Mouse (Mus musculus): ENCODE data around the gene Fbxl14. TPM values are rescaled to one million over a fixed set of nuclear protein-coding genes. Genes with fewer than 3 reads are reported as not detected.

Fbxl14 gene
- polyA plus RNA-seq, 1 experiment, result 77.7 TPM

DNA sequence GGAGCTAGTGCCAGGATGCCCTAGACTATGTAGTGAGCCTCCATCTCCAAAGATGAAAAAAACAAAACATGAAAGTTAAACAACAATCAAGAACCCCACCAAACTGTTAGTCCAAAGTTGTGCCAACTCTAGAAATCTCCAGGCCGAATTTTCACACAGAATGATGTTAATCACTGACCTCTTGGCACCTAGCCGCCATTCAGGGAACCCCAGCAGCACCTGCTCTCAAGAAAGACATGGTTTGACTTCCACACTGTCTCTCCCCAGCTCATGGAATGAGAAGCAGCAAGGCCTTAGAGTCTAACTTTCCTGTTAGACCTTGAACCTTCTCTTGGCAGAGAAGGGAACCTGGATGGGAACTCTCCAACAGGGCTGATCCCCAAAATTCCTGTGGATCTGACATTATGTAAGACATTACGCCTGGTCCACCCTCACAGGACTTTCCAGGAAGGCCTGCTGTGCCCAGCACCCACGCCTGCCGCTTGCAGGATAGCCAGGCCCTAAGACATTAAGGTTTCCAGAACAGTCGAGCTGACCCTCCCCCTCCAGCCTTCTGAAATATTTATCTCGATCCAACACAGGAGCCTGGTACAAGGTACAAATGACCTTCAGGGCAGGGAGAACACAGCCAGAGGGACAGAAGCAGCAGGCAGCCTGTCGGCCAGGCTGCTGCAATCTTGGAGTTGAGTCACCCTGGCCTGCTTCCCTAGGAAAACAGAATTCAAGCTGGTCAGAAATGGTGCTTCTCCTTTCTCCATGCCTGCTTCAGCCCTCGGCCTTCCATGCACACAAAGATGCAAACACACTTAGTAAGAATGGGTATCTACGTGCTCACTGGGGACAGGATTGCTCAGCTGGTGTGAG, 12.3 kb upstream of the Fbxl14 start:
- no peak for DNase-seq
- Histone ChIP-seq H3K4me1 (ENCODE audit: control insufficient read depth, insufficient read depth, low read length) (no peaks in the 10 kb centered on the region), H3K4me3 (replicated peaks; ENCODE audit: extremely low read depth, low read depth, low read length) (no peak overlapping the region)
- 58% methylated on average over 10 of the region's 10 CpGs for WGBS
- no peak for TF ChIP-seq POLR2A (IDR thresholded peaks at IDR 0.05; ENCODE audit: borderline replicate concordance, extremely low read depth, low read depth, low read length)
- no peak for TF ChIP-seq CTCF (IDR thresholded peaks at IDR 0.05; ENCODE audit: insufficient read depth, low read length)

- TF ChIP-seq POLR2A (IDR thresholded peaks at IDR 0.05; ENCODE audit: borderline replicate concordance, extremely low read depth, low read depth, low read length), result no peak
- TF ChIP-seq CTCF (IDR thresholded peaks at IDR 0.05; ENCODE audit: insufficient read depth, low read length), result no peak
- no peak overlapping the region for H3K4me3 ChIP-seq (replicated peaks; ENCODE audit: extremely low read depth, low read depth, low read length)
- DNase-seq, result no peak
- WGBS, result 82% methylated on average over 2 of the region's 2 CpGs
- no peaks in the 10 kb centered on the region for H3K4me1 ChIP-seq (ENCODE audit: control insufficient read depth, insufficient read depth, low read length)
Measured at GRCm38 (mm10) chr6:119467785-119468059, 11.7 kb upstream of the Fbxl14 start.

DNA sequence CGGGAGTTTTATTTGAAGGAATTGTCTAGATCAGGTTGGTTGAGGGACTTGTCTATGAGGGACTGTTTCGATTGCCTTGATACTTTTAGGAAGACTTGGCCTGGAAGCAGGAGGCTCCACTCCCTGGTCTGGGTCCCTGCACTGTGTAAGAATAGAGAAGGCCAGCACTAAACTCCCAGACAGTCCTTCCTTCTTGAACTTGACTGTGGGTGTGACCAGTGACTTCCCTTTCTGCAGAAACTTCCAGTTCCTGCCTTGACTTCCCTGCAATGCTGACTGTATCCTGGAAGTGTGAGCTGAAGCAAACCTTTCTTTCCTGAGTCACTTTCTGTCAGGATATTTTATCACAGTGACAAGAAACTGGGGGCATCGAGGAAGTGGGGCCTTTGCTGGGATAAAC, 8.7 kb upstream of the Fbxl14 start:
- Histone ChIP-seq H3K4me3 (replicated peaks; ENCODE audit: extremely low read depth, low read depth, low read length) (no peak overlapping the region), H3K4me1 (ENCODE audit: control insufficient read depth, insufficient read depth, low read length) (no peaks in the 10 kb centered on the region)
- no peak for DNase-seq
- WGBS, result 66% methylated on average over 3 of the region's 3 CpGs
- TF ChIP-seq POLR2A (IDR thresholded peaks at IDR 0.05; ENCODE audit: borderline replicate concordance, extremely low read depth, low read depth, low read length) (no peak), CTCF (IDR thresholded peaks at IDR 0.05; ENCODE audit: insufficient read depth, low read length) (no peak)

- TF ChIP-seq CTCF (IDR thresholded peaks at IDR 0.05; ENCODE audit: insufficient read depth, low read length), result peak; percentile 78
- TF ChIP-seq POLR2A (IDR thresholded peaks at IDR 0.05; ENCODE audit: borderline replicate concordance, extremely low read depth, low read depth, low read length), result no peak
- Histone ChIP-seq H3K4me3 (replicated peaks; ENCODE audit: extremely low read depth, low read depth, low read length) (no peak overlapping the region), H3K4me1 (ENCODE audit: control insufficient read depth, insufficient read depth, low read length) (no peaks in the 10 kb centered on the region)
- 17% methylated on average over 5 of the region's 5 CpGs for WGBS
- peak; percentile 61 for DNase-seq
Measured at GRCm38 (mm10) chr6:119472135-119472534, 7.3 kb upstream of the Fbxl14 start.

- no peak for DNase-seq
- Histone ChIP-seq H3K4me1 (ENCODE audit: control insufficient read depth, insufficient read depth, low read length) (peaks cover 2% of the 10 kb centered on the region; the same call in 1 of the 2 replicates), H3K4me3 (replicated peaks; ENCODE audit: extremely low read depth, low read depth, low read length) (no peak overlapping the region)
- 43% methylated on average over 3 of the region's 3 CpGs for WGBS
- TF ChIP-seq POLR2A (IDR thresholded peaks at IDR 0.05; ENCODE audit: borderline replicate concordance, extremely low read depth, low read depth, low read length), result no peak
- TF ChIP-seq CTCF (IDR thresholded peaks at IDR 0.05; ENCODE audit: insufficient read depth, low read length), result no peak
Measured at GRCm38 (mm10) chr6:119472705-119473104, 6.8 kb upstream of the Fbxl14 start.

DNA sequence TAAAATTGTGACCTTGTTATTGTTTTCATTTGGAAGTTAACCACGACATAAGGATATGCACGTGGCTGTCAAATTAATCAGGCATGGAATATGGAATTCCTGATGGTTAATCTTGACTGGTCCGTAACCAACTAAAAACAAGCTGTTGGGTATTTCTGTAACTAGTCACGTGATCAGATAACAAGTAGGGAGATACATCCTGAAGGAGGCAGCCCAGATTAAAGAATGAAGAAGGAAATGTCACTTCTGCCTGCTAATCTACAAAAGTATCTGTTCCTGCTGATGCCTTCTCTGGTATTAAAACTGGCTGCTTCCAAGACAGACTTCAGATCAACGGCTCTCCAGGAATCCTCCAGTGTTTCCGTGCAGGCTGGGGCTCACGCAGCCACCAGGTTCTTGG, 6.0 kb upstream of the Fbxl14 start:
- 70% methylated on average over 7 of the region's 7 CpGs for WGBS
- Histone ChIP-seq H3K4me3 (replicated peaks; ENCODE audit: extremely low read depth, low read depth, low read length) (no peak overlapping the region), H3K4me1 (ENCODE audit: control insufficient read depth, insufficient read depth, low read length) (peaks cover 5% of the 10 kb centered on the region)
- TF ChIP-seq POLR2A (IDR thresholded peaks at IDR 0.05; ENCODE audit: borderline replicate concordance, extremely low read depth, low read depth, low read length) (no peak), CTCF (IDR thresholded peaks at IDR 0.05; ENCODE audit: insufficient read depth, low read length) (no peak)
- no peak for DNase-seq

DNA sequence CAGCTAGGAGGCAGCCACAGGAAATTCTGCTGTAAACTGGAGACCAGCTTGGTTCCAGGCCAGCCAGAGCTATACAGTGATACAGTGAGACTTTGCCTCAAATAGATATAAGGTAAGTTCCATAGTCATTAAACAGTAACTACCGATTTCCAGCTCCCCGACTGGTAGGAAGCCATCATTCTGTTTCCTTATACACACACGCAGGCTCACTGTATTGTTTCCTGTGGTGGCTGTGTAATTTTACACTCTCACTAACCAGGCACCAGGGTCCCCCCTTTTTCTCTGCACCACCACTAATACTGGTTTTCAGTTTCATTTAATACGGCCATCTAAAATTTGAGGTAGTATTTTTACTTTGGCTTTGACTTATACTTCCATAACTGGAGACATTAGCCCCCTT, 5.5 kb upstream of the Fbxl14 start:
- DNase-seq, result no peak
- Histone ChIP-seq H3K4me1 (ENCODE audit: control insufficient read depth, insufficient read depth, low read length) (peaks cover 5% of the 10 kb centered on the region), H3K4me3 (replicated peaks; ENCODE audit: extremely low read depth, low read depth, low read length) (no peak overlapping the region)
- TF ChIP-seq CTCF (IDR thresholded peaks at IDR 0.05; ENCODE audit: insufficient read depth, low read length) (no peak), POLR2A (IDR thresholded peaks at IDR 0.05; ENCODE audit: borderline replicate concordance, extremely low read depth, low read depth, low read length) (no peak)
- 57% methylated on average over 4 of the region's 4 CpGs for WGBS

GRCm38 (mm10) chr6:119475988-119476387, 3.5 kb upstream of the Fbxl14 start:
- WGBS, result 80% methylated on average over 6 of the region's 6 CpGs
- Histone ChIP-seq H3K4me3 (replicated peaks; ENCODE audit: extremely low read depth, low read depth, low read length) (no peak overlapping the region), H3K4me1 (ENCODE audit: control insufficient read depth, insufficient read depth, low read length) (peaks cover 9% of the 10 kb centered on the region)
- TF ChIP-seq POLR2A (IDR thresholded peaks at IDR 0.05; ENCODE audit: borderline replicate concordance, extremely low read depth, low read depth, low read length) (no peak), CTCF (IDR thresholded peaks at IDR 0.05; ENCODE audit: insufficient read depth, low read length) (no peak)
- no peak for DNase-seq

DNA sequence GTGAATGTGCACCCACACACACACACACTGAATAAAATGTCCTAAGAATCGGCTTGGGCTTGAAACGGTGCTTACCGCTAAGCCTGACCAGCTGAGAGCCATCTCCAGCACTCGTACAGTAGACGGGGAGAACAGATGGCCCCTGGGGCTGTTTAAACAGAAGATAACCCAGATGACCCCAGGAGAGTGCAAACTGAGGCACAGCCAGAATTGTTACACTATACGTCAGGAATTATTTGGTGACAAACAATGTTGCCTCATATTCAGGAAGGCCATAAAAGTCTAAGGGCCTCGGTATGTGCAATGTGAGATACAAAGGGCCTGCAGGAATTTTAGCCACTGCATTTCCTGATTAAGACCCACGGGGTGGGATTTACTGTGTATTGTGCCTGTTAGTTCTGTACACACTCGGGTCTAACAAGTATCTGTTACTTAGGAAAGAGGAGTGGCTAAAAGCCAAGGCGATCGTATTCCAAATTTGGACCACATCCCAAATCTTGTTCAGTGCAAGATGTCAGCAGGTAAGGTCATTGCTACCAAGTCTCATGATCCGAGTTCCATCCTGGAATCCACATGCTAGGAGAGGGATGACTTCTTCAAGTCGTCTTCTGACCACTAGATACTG, 1.7 kb upstream of the Fbxl14 start:
- no peak overlapping the region for H3K4me3 ChIP-seq (replicated peaks; ENCODE audit: extremely low read depth, low read depth, low read length)
- 32% methylated on average over 13 of the region's 13 CpGs for WGBS
- no peak for DNase-seq
- TF ChIP-seq POLR2A (IDR thresholded peaks at IDR 0.05; ENCODE audit: borderline replicate concordance, extremely low read depth, low read depth, low read length), result no peak
- TF ChIP-seq CTCF (IDR thresholded peaks at IDR 0.05; ENCODE audit: insufficient read depth, low read length), result no peak
- peaks cover 12% of the 10 kb centered on the region for H3K4me1 ChIP-seq (ENCODE audit: control insufficient read depth, insufficient read depth, low read length)

Measured in lung, adult 2 months (tissue).